Mouse (Mus musculus) limb, embryonic 12.5 days (tissue): Measurements from ENCODE around the gene Med15. TPM values are rescaled to one million over a fixed set of nuclear protein-coding genes. Genes with fewer than 3 reads are reported as not detected.

Experiments
- ATAC-seq: fragments of 200-750 bp; cut with Nextera tagmentation; 2 replicates; pipeline ENCODE4 v1.8.0; 2017; ENCODE audit warnings: low read depth, moderate TSS enrichment; ENCODE audit not compliant: insufficient number of reproducible peaks, insufficient read depth, low FRiP score, low TSS enrichment
- H3K27ac ChIP-seq: fragments of 300-500 bp; sonication (generic); 2 replicates; pipeline ENCODE4 v1.5.1; 2016; ENCODE audit warnings: mild to moderate bottlenecking, moderate library complexity
- H3K27me3 ChIP-seq: fragments of 300-500 bp; sonication (generic); 2 replicates; pipeline ENCODE4 v1.6.1; 2016; ENCODE audit warnings: mild to moderate bottlenecking, moderate library complexity
- H3K36me3 ChIP-seq: fragments of 300-500 bp; sonication (generic); 2 replicates; pipeline ENCODE4 v1.6.1; 2016; ENCODE audit warnings: mild to moderate bottlenecking, moderate library complexity
- H3K4me1 ChIP-seq: fragments of 300-500 bp; sonication (generic); replicated peaks from 2 replicates; pipeline ENCODE4 v1.6.1; 2016
- H3K4me2 ChIP-seq: fragments of 300-500 bp; sonication (generic); 2 replicates; pipeline ENCODE4 v1.6.1; 2016; ENCODE audit warnings: mild to moderate bottlenecking, moderate library complexity
- H3K4me3 ChIP-seq: fragments of 300-500 bp; sonication (generic); replicated peaks from 2 replicates; pipeline ENCODE4 v1.5.1; 2016; ENCODE audit warnings: mild to moderate bottlenecking
- H3K9ac ChIP-seq: fragments of 300-500 bp; sonication (generic); replicated peaks from 2 replicates; pipeline ENCODE4 v1.6.1; 2016; ENCODE audit warnings: mild to moderate bottlenecking, moderate library complexity
- H3K9me3 ChIP-seq: fragments of 300-500 bp; sonication (generic); 2 replicates; pipeline ENCODE4 v1.6.1; 2016; ENCODE audit warnings: mild to moderate bottlenecking, moderate library complexity
- WGBS: fragments of 180-500 bp; shearing (Covaris S2); methylation state at CpG from one replicate; pipeline ENCODE4 v1.1.7; 2016; 5-methylcytosine and 5-hydroxymethylcytosine counted together
- polyA plus RNA-seq: library from polyadenylated mRNA; unstranded; fragments of >200 nt; fragmentation: Nextera tagmentation; extraction: Ambion mirVana; gene quantifications from 2 replicates; pipeline ENCODE4 v1.2.1, GENCODE M21; 2016

Gene Med15
- polyA plus RNA-seq, 1 experiment from 2014 or later: 44.2 TPM

- ATAC-seq: no peak
- no peak overlapping the region for H3K4me2 ChIP-seq
- WGBS: 68% methylated on average over 6 of the region's 6 CpGs
- peaks cover 18% of the 10 kb centered on the region for H3K27me3 ChIP-seq
- H3K27ac ChIP-seq: no peak overlapping the region
- no peaks in the 10 kb centered on the region for H3K9me3 ChIP-seq
- no peak overlapping the region for H3K9ac ChIP-seq
- no peak overlapping the region for H3K4me3 ChIP-seq
- H3K4me1 ChIP-seq: no peaks in the 10 kb centered on the region
- no peaks in the 10 kb centered on the region for H3K36me3 ChIP-seq
Observed at GRCm38 (mm10) chr16:17732431-17732830, 260 bp downstream of the Med15 start.

- WGBS: 37% methylated on average over 3 of the region's 3 CpGs
- no peak for ATAC-seq
Observed at GRCm38 (mm10) chr16:17732021-17732420, 670 bp downstream of the Med15 start.

GRCm38 (mm10) chr16:17729974-17730373 is 2.7 kb downstream of the Med15 start:
- Histone ChIP-seq H3K4me3 (no peak overlapping the region), H3K9me3 (no peaks in the 10 kb centered on the region), H3K27me3 (peaks cover 11% of the 10 kb centered on the region), H3K4me2 (no peak overlapping the region), H3K9ac (no peak overlapping the region), H3K27ac (no peak overlapping the region), H3K36me3 (no peaks in the 10 kb centered on the region), H3K4me1 (no peaks in the 10 kb centered on the region)
- no peak for ATAC-seq

More at GRCm38 (mm10) chr16:17732021-17732420, 670 bp downstream of the Med15 start:
- Histone ChIP-seq H3K27ac (no peak overlapping the region), H3K4me1 (no peaks in the 10 kb centered on the region), H3K4me2 (no peak overlapping the region), H3K4me3 (no peak overlapping the region), H3K36me3 (no peaks in the 10 kb centered on the region), H3K9ac (no peak overlapping the region), H3K27me3 (peaks cover 18% of the 10 kb centered on the region), H3K9me3 (no peaks in the 10 kb centered on the region)

GRCm38 (mm10) chr16:17727179-17727861 is 5.4 kb downstream of the Med15 start:
- Histone ChIP-seq H3K4me1 (no peaks in the 10 kb centered on the region), H3K36me3 (no peaks in the 10 kb centered on the region), H3K9me3 (no peaks in the 10 kb centered on the region), H3K9ac (no peak overlapping the region), H3K27ac (no peak overlapping the region; the same call in 1 of the 2 replicates), H3K4me3 (no peak overlapping the region), H3K4me2 (peak overlapping the region; percentile 24; the same call in 1 of the 2 replicates), H3K27me3 (no peaks in the 10 kb centered on the region)
- 12% methylated on average over 5 of the region's 5 CpGs for WGBS
- ATAC-seq: no peak

- no peak overlapping the region for H3K4me3 ChIP-seq
Observed at GRCm38 (mm10) chr16:17724448-17724847, 8.2 kb downstream of the Med15 start.

GRCm38 (mm10) chr16:17723325-17723626 is 9.4 kb downstream of the Med15 start:
- Histone ChIP-seq H3K4me3 (no peak overlapping the region), H3K27ac (no peak overlapping the region), H3K9ac (no peak overlapping the region), H3K36me3 (no peaks in the 10 kb centered on the region; the same call in 1 of the 2 replicates), H3K4me2 (peak overlapping the region; percentile 90; the same call in 1 of the 2 replicates), H3K4me1 (peaks cover 13% of the 10 kb centered on the region), H3K9me3 (no peaks in the 10 kb centered on the region), H3K27me3 (no peaks in the 10 kb centered on the region)
- WGBS: 90% methylated on average over 1 of the region's 1 CpGs
- no peak for ATAC-seq

More at GRCm38 (mm10) chr16:17724448-17724847, 8.2 kb downstream of the Med15 start:
- no peak overlapping the region for H3K9ac ChIP-seq
- H3K4me1 ChIP-seq: peaks cover 13% of the 10 kb centered on the region
- H3K36me3 ChIP-seq: no peaks in the 10 kb centered on the region; the same call in 1 of the 2 replicates
- ATAC-seq: 0 out of 2 replicates have a peak, but pooled peaks have one; percentile 17
- no peak overlapping the region for H3K27ac ChIP-seq
- H3K9me3 ChIP-seq: no peaks in the 10 kb centered on the region
- no peaks in the 10 kb centered on the region for H3K27me3 ChIP-seq
- no peak overlapping the region for H3K4me2 ChIP-seq
- whole genome bisulfite sequencing: 93% methylated on average over 3 of the region's 3 CpGs

- Histone ChIP-seq H3K9me3 (no peaks in the 10 kb centered on the region), H3K36me3 (no peaks in the 10 kb centered on the region; the same call in 1 of the 2 replicates), H3K27ac (peak overlapping the region; percentile 79), H3K4me3 (peak overlapping the region; percentile 93), H3K27me3 (no peaks in the 10 kb centered on the region), H3K4me2 (peak overlapping the region; percentile 90), H3K9ac (peak overlapping the region; percentile 94), H3K4me1 (peaks cover 13% of the 10 kb centered on the region)
- ATAC-seq: peak; percentile 86
- 2% methylated on average over 44 of the region's 44 CpGs for WGBS
Observed at GRCm38 (mm10) chr16:17722461-17723324, 10.0 kb downstream of the Med15 start.

GRCm38 (mm10) chr16:17721822-17722460 is 10.8 kb downstream of the Med15 start:
- peak overlapping the region; percentile 90 for H3K4me2 ChIP-seq
- H3K4me3 ChIP-seq: peak overlapping the region; percentile 93
- 6% methylated on average over 10 of the region's 10 CpGs for WGBS
- no peaks in the 10 kb centered on the region for H3K27me3 ChIP-seq
- H3K36me3 ChIP-seq: no peaks in the 10 kb centered on the region; the same call in 1 of the 2 replicates
- peak overlapping the region; percentile 79 for H3K27ac ChIP-seq
- no peaks in the 10 kb centered on the region for H3K9me3 ChIP-seq
- ATAC-seq: 0 out of 2 replicates have a peak, but pooled peaks have one; percentile 13
- H3K9ac ChIP-seq: peak overlapping the region; percentile 94
- H3K4me1 ChIP-seq: peaks cover 13% of the 10 kb centered on the region

GRCm38 (mm10) chr16:17721114-17721808 is 11.4 kb downstream of the Med15 start:
- peaks cover 13% of the 10 kb centered on the region for H3K4me1 ChIP-seq
- no peak overlapping the region for H3K27ac ChIP-seq
- no peak for ATAC-seq
- H3K4me2 ChIP-seq: peak overlapping the region; percentile 90
- peak overlapping the region; percentile 93 for H3K4me3 ChIP-seq
- H3K9ac ChIP-seq: peak overlapping the region; percentile 94
- no peaks in the 10 kb centered on the region for H3K27me3 ChIP-seq
- H3K36me3 ChIP-seq: no peaks in the 10 kb centered on the region; the same call in 1 of the 2 replicates
- no peaks in the 10 kb centered on the region for H3K9me3 ChIP-seq
- WGBS: 69% methylated on average over 9 of the region's 9 CpGs

GRCm38 (mm10) chr16:17717791-17718190 is 14.9 kb downstream of the Med15 start:
- WGBS: 94% methylated on average over 1 of the region's 1 CpGs
- H3K4me2 ChIP-seq: no peak overlapping the region
- no peaks in the 10 kb centered on the region for H3K9me3 ChIP-seq
- H3K27ac ChIP-seq: no peak overlapping the region
- peaks cover 13% of the 10 kb centered on the region for H3K4me1 ChIP-seq
- no peak overlapping the region for H3K9ac ChIP-seq
- ATAC-seq: no peak
- no peaks in the 10 kb centered on the region for H3K27me3 ChIP-seq
- H3K4me3 ChIP-seq: no peak overlapping the region
- no peaks in the 10 kb centered on the region; the same call in 1 of the 2 replicates for H3K36me3 ChIP-seq
